Mouse (Mus musculus) T-cell, adult 2 months (primary cell): ENCODE measurements around the gene Anp32b.

Experiments
- DNase-seq: peaks from one replicate; pipeline ENCODE4 v3.0.0; 2022; ENCODE audit warnings: low spot score

Gene Anp32b

GRCm38 (mm10) chr4:46450519-46451131 is at the start of gene Anp32b:
TSS of gene Anp32b (plus strand) at chr4:46450902.
- DNase-seq, result peak; percentile 91

- DNase-seq, result peak; percentile 83
These were observed 46.5 kb upstream of the Anp32b start for GRCm38 (mm10) chr4:46404042-46404795.

- no peak for DNase-seq
These were observed 43.6 kb upstream of the Anp32b start for GRCm38 (mm10) chr4:46406966-46407703.

- DNase-seq, result no peak
These were observed 40.0 kb upstream of the Anp32b start for GRCm38 (mm10) chr4:46410677-46411076.

GRCm38 (mm10) chr4:46411489-46411888 is 39.2 kb upstream of the Anp32b start:
- DNase-seq, result peak; percentile 63

GRCm38 (mm10) chr4:46412113-46412512 is 38.6 kb upstream of the Anp32b start:
- DNase-seq, result no peak

- DNase-seq, result no peak
These were observed 37.3 kb upstream of the Anp32b start, which contains the start of gene Hemgn for GRCm38 (mm10) chr4:46413406-46413805. TSS of gene Hemgn (minus strand) at chr4:46413506.

- DNase-seq, result no peak
These were observed 33.2 kb upstream of the Anp32b start for GRCm38 (mm10) chr4:46417491-46417890.

GRCm38 (mm10) chr4:46418851-46419250 is 31.9 kb upstream of the Anp32b start:
- DNase-seq, result no peak

- no peak for DNase-seq
These were observed 28.1 kb upstream of the Anp32b start for GRCm38 (mm10) chr4:46422625-46423024.

GRCm38 (mm10) chr4:46428903-46429499 is 21.7 kb upstream of the Anp32b start:
- DNase-seq, result no peak

- no peak for DNase-seq
These were observed 18.2 kb upstream of the Anp32b start for GRCm38 (mm10) chr4:46432339-46433036.

GRCm38 (mm10) chr4:46442501-46442900 is 8.2 kb upstream of the Anp32b start:
- peak; percentile 77 for DNase-seq

GRCm38 (mm10) chr4:46445237-46445945 is 5.3 kb upstream of the Anp32b start:
- DNase-seq, result no peak

- no peak for DNase-seq
These were observed 3.2 kb upstream of the Anp32b start for GRCm38 (mm10) chr4:46447461-46447860.

- DNase-seq, result no peak
These were observed 1.8 kb upstream of the Anp32b start for GRCm38 (mm10) chr4:46448886-46449285.

GRCm38 (mm10) chr4:46450020-46450518 is 633 bp upstream of the Anp32b start:
- DNase-seq, result no peak

GRCm38 (mm10) chr4:46451240-46451757 is 597 bp downstream of the Anp32b start:
- DNase-seq, result peak; percentile 55

GRCm38 (mm10) chr4:46451758-46452480 is 1.2 kb downstream of the Anp32b start:
- peak; percentile 72 for DNase-seq

- peak; percentile 64 for DNase-seq
These were observed 1.8 kb downstream of the Anp32b start for GRCm38 (mm10) chr4:46452481-46452850.
